In genomic region chr13:54062068-54062467, GRCm38 (mm10) we compare ENCODE assay signal across 23 mouse cellular contexts. TPM values are rescaled to one million over a fixed set of nuclear protein-coding genes. Genes with fewer than 3 reads are reported as not detected.
DNase-seq lines count a peak whose midpoint lies in the region; ATAC-seq and TF ChIP-seq lines count a peak whose summit lies in the region.
"Had no signal": no experiment of that assay in that cellular context is flagged by ENCODE, and none has a peak within 500 bp of the region (broad histone marks: within the 10 kb centered on the region; RNA-seq: fewer than 3 reads in every experiment).

No protein-coding gene starts in this region.

- WGBS in kidney, postnatal 0 days = 85% methylated on average over 3 of the region's 3 CpGs
- 87% methylated on average over 3 of the region's 3 CpGs for WGBS in midbrain, postnatal 0 days
- WGBS in midbrain, embryonic 10.5 days = 91% methylated on average over 3 of the region's 3 CpGs

- peak; percentile 13; the same call in 1 of the 2 replicates for TF ChIP-seq CTCF in kidney, postnatal 0 days (IDR thresholded peaks at IDR 0.05; ENCODE audit: low read depth)
- TF ChIP-seq CTCF in midbrain, postnatal 0 days (IDR thresholded peaks at IDR 0.05) = peak; percentile 65

- H3K36me3 ChIP-seq in kidney, postnatal 0 days (ENCODE audit: insufficient read depth, low read length) = no peaks in the 10 kb centered on the region
- no peaks in the 10 kb centered on the region for H3K36me3 ChIP-seq in midbrain, postnatal 0 days (ENCODE audit: insufficient read depth, low read length)
- no peaks in the 10 kb centered on the region for H3K36me3 ChIP-seq in midbrain, embryonic 10.5 days
- H3K36me3 ChIP-seq: embryonic facial prominence, embryonic 10.5 days; forebrain, embryonic 15.5 days; heart, embryonic 10.5 days had no signal

- H3K9ac ChIP-seq in kidney, postnatal 0 days (ENCODE audit: low read depth, low read length) = no peak overlapping the region
- H3K9ac ChIP-seq in midbrain, postnatal 0 days (replicated peaks; ENCODE audit: low read length, poor library complexity, severe bottlenecking) = no peak overlapping the region
- H3K9ac ChIP-seq: forebrain, embryonic 15.5 days; hindbrain, embryonic 14.5 days had no signal

- no peak for ATAC-seq in kidney, postnatal 0 days (replicated peaks; ENCODE audit: low FRiP score, low read depth)
- no peak for ATAC-seq in midbrain, postnatal 0 days (ENCODE audit: low FRiP score)
- ATAC-seq: CD4-positive, CD25-positive, alpha-beta regulatory T cell, adult 4 months; forebrain, embryonic 15.5 days had no signal

- H3K4me3 ChIP-seq in kidney, postnatal 0 days (replicated peaks; ENCODE audit: low read depth, low read length) = no peak overlapping the region
- no peak overlapping the region for H3K4me3 ChIP-seq in midbrain, postnatal 0 days (ENCODE audit: low read depth, low read length)
- H3K4me3 ChIP-seq in midbrain, embryonic 10.5 days = no peak overlapping the region
- H3K4me3 ChIP-seq: embryonic facial prominence, embryonic 10.5 days; forebrain, embryonic 15.5 days; heart, embryonic 10.5 days had no signal

- no peaks in the 10 kb centered on the region for H3K4me1 ChIP-seq in kidney, postnatal 0 days (replicated peaks; ENCODE audit: insufficient read depth, low read length)
- H3K4me1 ChIP-seq in midbrain, postnatal 0 days (ENCODE audit: insufficient read depth, low read length) = no peaks in the 10 kb centered on the region
- peaks cover under 1% of the 10 kb centered on the region; the same call in 1 of the 2 replicates for H3K4me1 ChIP-seq in midbrain, embryonic 10.5 days
- H3K4me1 ChIP-seq: embryonic facial prominence, embryonic 10.5 days; forebrain, embryonic 15.5 days; heart, embryonic 10.5 days had no signal

- DNase-seq in cerebellum, postnatal 10 days = peak; percentile 36 to 41
- no peak for DNase-seq in cerebellum, postnatal 36 days
- DNase-seq in heart, adult 11 months = peak; percentile 82
- DNase-seq in heart, adult 18-20 months = no peak
- DNase-seq in kidney, postnatal 0 days (ENCODE audit: low spot score) = no peak
- no peak for DNase-seq in kidney, postnatal 10 days
- DNase-seq in midbrain, postnatal 0 days (ENCODE audit: low spot score) = no peak
- no peak for DNase-seq in midbrain, embryonic 10.5 days (ENCODE audit: low spot score)
- DNase-seq: adrenal gland, postnatal 14 days; B cell, adult 2 months; cerebellum, adult 18-20 months; cerebellum, postnatal 25 days; gastrocnemius, postnatal 14 days; heart, postnatal 10 days; kidney, adult 11 months had no signal

- H3K9me3 ChIP-seq in kidney, postnatal 0 days (replicated peaks; ENCODE audit: low read length) = no peaks in the 10 kb centered on the region
- no peaks in the 10 kb centered on the region for H3K9me3 ChIP-seq in midbrain, postnatal 0 days (ENCODE audit: low read length)
- H3K9me3 ChIP-seq in midbrain, embryonic 10.5 days (replicated peaks) = no peaks in the 10 kb centered on the region
- H3K9me3 ChIP-seq: embryonic facial prominence, embryonic 10.5 days; forebrain, embryonic 15.5 days; heart, embryonic 10.5 days had no signal

- no peak overlapping the region for H3K27ac ChIP-seq in kidney, postnatal 0 days
- no peak overlapping the region for H3K27ac ChIP-seq in midbrain, postnatal 0 days (ENCODE audit: low read depth, low read length)
- H3K27ac ChIP-seq in midbrain, embryonic 10.5 days (replicated peaks) = no peak overlapping the region
- H3K27ac ChIP-seq: embryonic facial prominence, embryonic 10.5 days; forebrain, embryonic 15.5 days; heart, embryonic 10.5 days; hindbrain, embryonic 14.5 days had no signal

- H3K27me3 ChIP-seq in kidney, postnatal 0 days (ENCODE audit: insufficient read depth, low read length) = no peaks in the 10 kb centered on the region
- no peaks in the 10 kb centered on the region for H3K27me3 ChIP-seq in midbrain, postnatal 0 days (ENCODE audit: insufficient read depth, low read length)
- H3K27me3 ChIP-seq in midbrain, embryonic 10.5 days (ENCODE audit: low read depth, poor library complexity, severe bottlenecking) = peaks cover 39% of the 10 kb centered on the region
- H3K27me3 ChIP-seq: forebrain, embryonic 15.5 days had no signal

- no peak overlapping the region for H3K4me2 ChIP-seq in kidney, postnatal 0 days (ENCODE audit: low read length)
- H3K4me2 ChIP-seq in midbrain, postnatal 0 days (ENCODE audit: low read depth, low read length, poor library complexity, severe bottlenecking) = no peak overlapping the region
- H3K4me2 ChIP-seq: forebrain, embryonic 15.5 days; hindbrain, embryonic 14.5 days had no signal

RNA-seq across cellular contexts. Expression of gene Drd1, which starts 6.6 kb away (rescaled TPM):
- under 1 TPM; 0.15 to 0.65 TPM for total RNA-seq in heart, adult 18-20 months (2021)
- 0.14 and 0.33 TPM in 2 replicates for polyA plus RNA-seq in kidney, postnatal 0 days (2015; fragmentation: Nextera tagmentation; extraction: Ambion mirVana)
- 2.1 and 3.4 TPM in 2 replicates for total RNA-seq in midbrain, postnatal 0 days (2014; rRNA removed)
- 1.9 and 2.4 TPM in 2 replicates for polyA plus RNA-seq in midbrain, postnatal 0 days (2015; fragmentation: Nextera tagmentation; extraction: Ambion mirVana)
- 0.26 and 0.52 TPM in 2 replicates for polyA plus RNA-seq in midbrain, embryonic 10.5 days (2016; fragmentation: Nextera tagmentation; extraction: Ambion mirVana)
- total RNA-seq: hematopoietic stem cell, adult 5-6 weeks; MEL had no signal
- polyA plus RNA-seq: CD4-positive, CD25-positive, alpha-beta regulatory T cell, adult 4 months; heart, embryonic 14.5 days had no signal

RNA-seq across cellular contexts. Expression of gene Sfxn1, which starts 9.6 kb away (rescaled TPM):
- 10 to 100 TPM in 1 of 2 experiments, 1 to 10 TPM in 1; 6.2 to 10.4 TPM for total RNA-seq in heart, adult 18-20 months (2021)
- polyA plus RNA-seq in kidney, postnatal 0 days (2015; fragmentation: Nextera tagmentation; extraction: Ambion mirVana) = 106 and 117 TPM in 2 replicates
- 81.8 and 93.2 TPM in 2 replicates for total RNA-seq in midbrain, postnatal 0 days (2014; rRNA removed)
- polyA plus RNA-seq in midbrain, postnatal 0 days (2015; fragmentation: Nextera tagmentation; extraction: Ambion mirVana) = 128 and 137 TPM in 2 replicates
- polyA plus RNA-seq in midbrain, embryonic 10.5 days (2016; fragmentation: Nextera tagmentation; extraction: Ambion mirVana) = 83.2 and 86.2 TPM in 2 replicates

Comparison
In these comparisons a context has a peak if more than half of its experiments do, and no peak if none do; other contexts are left out.
1. DNase-seq: peak in cerebellum, postnatal 10 days (2 of 2) and heart, adult 11 months (single experiment); none in cerebellum, postnatal 36 days (0 of 2), heart, adult 18-20 months (0 of 2), kidney, postnatal 0 days (single experiment), kidney, postnatal 10 days (single experiment), midbrain, postnatal 0 days (single experiment) and midbrain, embryonic 10.5 days (single experiment).